Mouse (Mus musculus): ENCODE measurements around the gene Arid5b.

The Arid5b gene

DNA sequence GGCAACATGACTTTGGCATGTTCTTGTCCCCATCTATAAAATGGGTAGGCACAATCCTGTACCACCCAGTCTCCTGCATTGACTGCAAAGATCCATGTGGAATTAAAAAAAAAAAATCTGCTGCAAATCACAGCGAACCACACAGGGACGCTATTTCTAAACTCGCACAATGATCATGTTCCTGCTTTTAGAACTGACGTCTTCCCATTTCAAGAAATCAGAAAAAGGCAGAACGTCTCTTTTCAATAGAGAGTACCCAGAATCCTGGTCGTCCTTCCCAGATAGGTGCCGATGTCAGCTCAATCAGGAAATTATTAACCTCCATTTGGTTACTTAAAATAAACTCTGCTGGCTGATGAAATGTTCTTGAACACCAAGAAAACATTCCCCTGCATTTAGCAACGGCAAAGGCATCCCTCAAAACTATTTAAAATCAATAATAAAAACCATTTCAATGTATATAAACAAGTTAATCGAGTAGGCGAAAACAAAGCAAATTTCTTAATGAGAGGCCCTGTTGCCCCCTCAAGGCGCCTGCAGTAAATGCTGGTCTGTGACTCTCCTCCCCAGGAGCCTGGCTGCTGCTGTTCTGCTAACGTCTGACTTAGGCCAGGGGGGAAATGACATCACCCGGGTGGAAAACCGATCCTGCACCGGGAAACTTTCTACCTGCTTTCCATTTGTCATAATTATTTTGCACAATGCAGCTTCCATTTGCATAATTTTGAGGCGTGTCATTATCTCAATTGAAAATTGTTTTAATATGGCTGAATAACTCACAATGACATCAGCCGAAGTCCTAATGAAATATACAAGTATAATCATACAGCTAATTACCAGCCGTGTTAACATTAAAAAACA is 3.4 kb downstream of the Arid5b start:
- DNase-seq (ENCODE audit: extremely low read depth, low read depth, low spot score): no peak

DNA sequence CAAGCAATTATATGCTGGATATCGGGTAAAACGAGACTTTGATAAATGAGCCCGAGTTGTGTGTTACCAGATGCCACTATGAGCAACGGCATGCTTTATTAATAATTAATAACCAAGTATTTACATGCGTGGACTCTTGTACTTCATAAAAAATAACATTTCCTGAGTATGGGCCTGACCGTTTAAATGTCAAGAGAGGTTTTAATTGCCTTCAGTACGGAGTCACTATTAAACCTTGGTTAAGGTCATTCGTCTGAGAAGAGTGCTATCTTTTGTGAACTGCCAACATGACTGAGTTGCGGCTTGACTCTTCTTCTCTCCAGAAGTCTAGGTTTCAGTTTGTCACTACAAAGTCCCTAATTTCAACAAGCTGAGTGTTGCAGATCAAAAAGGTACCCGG is 8.8 kb downstream of the Arid5b start:
- DNase-seq (ENCODE audit: extremely low read depth, low read depth, low spot score): no peak

GRCm38 (mm10) chr10:68268629-68269028 is 9.9 kb downstream of the Arid5b start:
- no peak for DNase-seq (ENCODE audit: extremely low read depth, low read depth, low spot score)

DNA sequence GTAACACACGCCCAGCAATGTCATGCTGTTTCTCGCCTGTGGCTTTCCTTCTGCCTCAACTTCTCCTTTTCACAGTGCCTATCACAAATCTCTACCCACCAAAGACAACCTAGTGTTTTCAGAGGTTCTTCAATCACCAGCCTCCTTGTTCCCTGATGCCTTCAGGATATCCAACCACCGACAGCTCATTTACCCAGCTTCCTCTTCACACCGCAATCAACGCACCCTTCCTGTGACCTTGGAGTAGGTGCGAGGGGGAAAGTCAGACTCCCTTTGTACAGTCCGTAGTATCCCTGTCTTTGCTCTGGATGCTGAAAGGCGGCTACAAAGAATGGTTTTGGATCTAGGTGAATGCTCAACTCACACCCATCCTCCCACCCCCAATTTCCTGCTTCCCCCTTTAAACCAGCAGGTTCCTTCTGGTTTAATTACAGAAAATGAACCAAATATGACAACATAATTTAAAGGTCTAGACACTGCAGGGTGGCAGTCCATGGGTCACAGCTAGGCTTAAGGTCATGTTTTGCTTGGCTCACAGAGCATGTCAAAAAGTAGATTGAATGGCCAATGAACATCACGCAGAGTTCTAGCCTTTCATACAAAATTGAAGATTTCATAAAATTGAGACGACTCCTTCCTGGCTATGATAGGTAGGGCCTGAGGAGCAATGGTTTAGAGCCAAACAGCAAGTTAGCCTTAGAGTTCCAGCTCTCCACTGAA is 14.4 kb downstream of the Arid5b start:
- no peak for DNase-seq (ENCODE audit: extremely low read depth, low read depth, low spot score)

- DNase-seq (ENCODE audit: extremely low read depth, low read depth, low spot score): no peak
Measured at GRCm38 (mm10) chr10:68263296-68263968, 15.1 kb downstream of the Arid5b start.

DNA sequence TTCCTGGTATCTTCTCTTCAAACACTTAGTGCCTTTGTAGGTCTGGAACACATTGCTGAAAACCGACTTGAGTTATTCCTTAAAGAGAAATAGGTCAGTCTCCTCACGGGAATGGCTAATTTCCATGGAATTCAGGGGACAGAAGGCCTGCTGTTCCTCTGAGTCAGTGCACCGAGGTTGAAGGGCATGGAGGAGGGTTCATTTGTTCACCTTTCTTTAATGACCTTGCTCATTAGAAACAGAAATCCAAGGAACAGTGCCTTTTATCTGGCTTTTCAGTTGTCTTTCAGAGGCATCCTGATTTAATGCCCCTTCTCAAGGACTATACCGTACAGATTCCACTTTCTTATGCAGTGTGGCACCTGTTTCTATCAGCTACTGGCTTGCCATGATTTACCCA is 18.9 kb downstream of the Arid5b start:
- no peak for DNase-seq (ENCODE audit: extremely low read depth, low read depth, low spot score)

DNA sequence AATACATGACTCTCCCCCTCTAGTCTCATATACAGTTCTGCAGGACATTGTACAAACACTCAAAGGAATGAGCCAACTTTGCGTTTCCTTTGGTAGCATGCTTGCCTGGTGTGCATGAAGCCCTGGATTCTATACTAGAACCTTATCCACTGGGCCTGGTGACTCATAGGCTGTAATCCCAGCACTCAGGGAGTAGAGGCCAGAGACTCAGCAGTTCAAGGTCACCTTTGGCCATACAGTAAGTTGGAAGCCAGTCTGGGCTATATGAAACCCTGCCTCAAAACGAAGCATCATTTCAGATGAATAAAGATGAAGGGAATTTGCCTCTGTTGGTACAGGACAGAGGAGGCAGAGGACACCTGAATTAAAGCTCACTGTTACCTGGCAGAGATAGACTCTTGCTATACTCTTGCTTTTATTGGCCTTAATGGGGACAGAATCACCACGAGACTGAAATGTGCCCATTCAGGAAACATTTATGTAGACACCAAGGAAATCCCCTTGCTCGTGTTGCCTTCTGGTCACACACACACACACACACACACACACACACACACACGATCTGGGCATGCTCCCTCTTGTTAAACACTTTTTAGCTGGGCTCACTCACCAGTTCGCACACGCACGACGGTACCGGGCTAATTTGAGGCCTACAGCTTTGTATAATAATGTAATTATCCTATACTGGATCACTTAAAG is 21.0 kb downstream of the Arid5b start:
- DNase-seq (ENCODE audit: extremely low read depth, low read depth, low spot score): no peak

DNA sequence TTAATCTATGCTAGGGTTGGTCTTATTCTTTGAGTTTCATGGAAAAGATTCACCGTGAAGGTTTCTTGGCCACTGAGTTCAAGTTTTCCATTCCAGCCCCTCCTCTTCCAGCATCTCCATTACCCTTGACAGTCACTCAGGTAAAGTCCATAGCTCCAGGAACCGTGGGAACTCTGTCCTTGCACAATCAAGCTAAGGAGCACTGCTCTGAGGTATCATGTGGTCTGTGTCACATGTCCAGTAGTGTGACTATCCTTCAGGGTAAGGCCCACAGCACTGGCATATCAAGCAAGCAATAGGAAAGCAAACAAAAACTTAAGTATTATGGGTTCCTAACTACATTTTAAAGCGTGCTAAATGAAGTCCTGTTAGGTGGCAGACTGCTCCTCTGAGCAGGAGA is 22.4 kb downstream of the Arid5b start:
- DNase-seq (ENCODE audit: extremely low read depth, low read depth, low spot score): no peak

DNA sequence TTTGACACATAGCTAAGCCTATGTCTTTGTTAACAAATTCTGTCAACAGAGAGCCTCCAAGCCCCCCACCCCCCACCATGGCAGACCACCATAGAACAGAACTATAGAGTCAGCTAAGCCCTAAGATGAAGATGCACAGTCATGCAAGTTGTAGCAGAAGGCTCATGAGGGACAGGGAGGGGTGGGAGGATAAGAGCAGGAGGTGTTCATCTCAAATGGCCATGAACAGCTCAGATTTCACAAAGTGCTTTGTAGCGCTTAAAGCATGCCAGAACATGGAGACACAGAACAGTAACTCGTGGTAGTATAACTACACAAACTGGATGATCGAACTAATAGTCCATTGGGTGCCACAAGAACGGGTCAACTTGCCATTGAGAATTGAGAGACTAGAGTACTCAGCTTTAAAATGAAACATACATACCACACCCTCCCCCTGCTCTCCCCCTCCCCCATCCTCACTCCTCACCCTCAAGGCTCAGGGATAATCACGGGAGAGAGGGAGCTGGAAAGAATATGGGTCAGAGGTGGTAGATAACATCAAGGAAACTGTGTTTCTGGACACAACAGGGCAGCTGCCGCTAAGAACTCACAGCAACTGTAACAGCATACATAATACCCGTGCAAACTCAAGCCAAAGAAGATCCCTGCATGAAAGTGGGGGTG is 25.0 kb downstream of the Arid5b start:
- DNase-seq (ENCODE audit: extremely low read depth, low read depth, low spot score): no peak

DNA sequence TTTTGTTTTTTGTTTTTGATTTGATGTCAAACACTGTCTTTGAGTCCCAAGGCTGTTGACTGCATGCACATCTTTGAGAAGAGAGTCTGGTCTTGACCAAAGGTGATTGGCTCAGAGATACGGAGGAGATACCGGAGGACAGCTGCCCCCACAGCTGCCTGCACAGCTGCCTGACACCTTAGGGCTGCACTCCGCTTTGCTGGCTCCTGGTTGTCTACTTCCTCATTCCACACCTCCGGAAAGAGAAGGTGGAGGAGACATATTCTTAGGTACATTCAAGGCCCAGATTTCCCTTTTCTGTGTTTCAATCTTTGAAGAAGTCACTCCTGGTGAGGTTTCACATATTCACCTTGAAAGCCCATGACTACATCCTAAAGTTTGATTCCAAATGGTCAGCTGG is 25.9 kb downstream of the Arid5b start:
- no peak for DNase-seq (ENCODE audit: extremely low read depth, low read depth, low spot score)

DNA sequence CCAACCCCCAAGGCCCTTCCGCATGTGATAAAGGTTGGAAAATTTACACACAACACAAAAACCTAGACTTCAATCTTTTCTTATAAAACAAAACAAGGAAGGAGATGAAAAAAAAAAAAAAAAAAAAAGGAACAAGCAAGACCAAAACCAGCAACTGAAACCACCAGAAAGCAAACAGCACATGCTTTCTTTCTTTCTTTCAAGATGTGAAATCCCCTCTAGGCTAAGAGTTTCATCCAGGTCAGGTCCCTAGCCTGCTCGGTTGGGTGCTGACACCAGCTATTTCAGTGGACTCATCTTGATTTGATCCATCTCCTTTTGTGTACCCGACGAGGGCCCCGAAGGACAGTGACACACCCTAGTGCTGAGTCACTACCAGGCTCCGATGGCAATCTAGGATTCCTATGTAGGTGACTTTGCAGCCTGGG is 29.2 kb downstream of the Arid5b start:
- no peak for DNase-seq (ENCODE audit: extremely low read depth, low read depth, low spot score)

DNA sequence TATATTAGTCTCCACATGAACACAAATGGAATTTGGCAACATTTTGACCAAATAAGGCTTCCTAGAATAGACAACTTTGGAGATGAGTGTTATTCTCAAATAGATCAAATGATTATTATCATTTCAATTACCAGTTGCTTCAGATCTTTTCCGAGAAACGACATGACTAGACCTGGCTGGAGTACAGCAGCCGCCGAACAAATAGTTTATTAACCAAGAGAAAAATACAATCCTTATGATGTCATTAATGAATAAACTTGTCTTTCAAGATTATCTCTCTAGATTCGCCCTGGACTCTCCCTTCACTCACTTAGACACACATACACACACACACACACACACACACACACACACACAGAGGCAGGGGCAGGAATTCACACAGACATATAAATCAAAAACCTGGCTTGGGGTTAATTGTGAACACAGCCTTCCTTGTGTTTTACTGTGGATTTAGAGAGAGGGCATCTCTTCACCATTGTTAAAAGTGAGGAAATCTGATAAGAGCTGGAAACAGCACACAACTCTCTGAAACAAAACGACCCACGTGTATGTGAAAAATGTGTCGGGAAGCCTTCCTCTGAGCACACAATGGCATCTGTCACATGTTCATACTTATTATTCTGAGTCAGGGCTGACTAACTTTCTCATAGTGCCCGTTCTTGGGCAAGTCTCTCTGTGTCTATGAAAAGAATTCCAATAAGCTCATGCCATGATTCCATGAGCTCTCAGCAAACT is 30.1 kb downstream of the Arid5b start:
- DNase-seq (ENCODE audit: extremely low read depth, low read depth, low spot score): no peak

- no peak for DNase-seq (ENCODE audit: extremely low read depth, low read depth, low spot score)
Measured at GRCm38 (mm10) chr10:68247490-68248280, 30.9 kb downstream of the Arid5b start.

DNA sequence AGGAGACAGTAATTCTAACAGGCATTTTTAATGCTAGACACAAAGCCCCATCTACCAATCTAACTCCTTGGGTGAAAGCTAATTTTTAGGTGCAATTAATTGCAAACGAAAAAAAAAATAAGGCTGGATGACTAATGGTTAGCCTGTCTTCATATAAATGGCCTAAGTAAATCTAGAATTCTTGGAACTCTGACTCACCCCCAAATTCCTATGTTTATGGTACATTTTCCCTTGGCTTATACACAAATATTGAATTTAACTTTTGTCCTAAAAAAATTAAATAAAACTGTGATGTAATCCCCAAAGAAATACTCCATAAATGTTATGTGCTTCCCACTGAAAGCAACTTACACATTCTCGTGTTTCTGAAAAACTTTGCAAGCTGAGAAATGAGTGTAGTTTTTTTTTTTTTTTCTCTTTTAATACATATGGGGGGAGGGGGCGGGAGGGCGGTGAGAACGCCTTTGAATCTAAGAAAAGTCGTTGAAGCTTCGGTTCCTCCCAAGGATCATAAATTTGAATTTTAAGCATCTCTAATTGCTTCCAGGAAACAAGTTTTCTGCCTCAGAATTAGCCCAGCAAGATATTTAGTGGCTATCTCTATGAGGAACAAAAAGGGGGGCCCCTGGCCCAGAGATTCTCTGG is 31.8 kb downstream of the Arid5b start:
- DNase-seq (ENCODE audit: extremely low read depth, low read depth, low spot score): no peak

- DNase-seq (ENCODE audit: extremely low read depth, low read depth, low spot score): no peak
Measured at GRCm38 (mm10) chr10:68240804-68241485, 37.6 kb downstream of the Arid5b start.

GRCm38 (mm10) chr10:68240094-68240803 is 38.3 kb downstream of the Arid5b start:
- no peak for DNase-seq (ENCODE audit: extremely low read depth, low read depth, low spot score)

DNA sequence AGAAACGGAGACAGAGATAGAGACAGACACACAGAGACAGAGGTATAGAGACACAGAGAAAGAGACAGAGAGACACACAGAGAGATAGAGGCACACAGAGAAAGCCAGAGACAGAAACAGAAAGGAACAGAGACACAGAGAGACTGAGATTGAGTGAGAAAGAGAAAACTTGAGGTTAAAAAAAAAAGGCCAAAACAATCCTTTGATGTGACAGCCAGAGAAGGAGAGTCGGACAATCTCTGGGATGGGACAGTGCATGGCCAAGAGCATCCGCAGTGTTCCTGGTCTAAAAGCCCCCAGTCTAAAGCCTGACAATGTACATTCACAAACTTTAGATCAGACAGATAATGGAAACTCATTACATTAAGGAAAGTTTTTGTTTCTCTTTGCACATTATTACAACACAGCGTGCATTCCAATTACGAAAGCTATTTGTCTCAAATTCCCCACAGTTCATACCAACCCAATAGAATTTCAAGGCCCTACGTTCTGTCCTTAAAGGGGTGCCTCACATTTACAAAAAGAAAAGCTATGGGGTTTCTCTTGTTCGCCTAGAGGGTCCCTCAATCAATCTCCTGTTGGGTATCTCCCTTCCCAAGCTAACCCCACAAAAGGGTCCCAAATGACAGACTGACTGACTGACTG is 39.0 kb downstream of the Arid5b start:
- no peak for DNase-seq (ENCODE audit: extremely low read depth, low read depth, low spot score)
